Mouse (Mus musculus) brain, embryonic 18.5 days (tissue): ENCODE data around the gene Purb.

Experiments
- DNase-seq: peaks from one replicate; pipeline ENCODE4 v3.0.0-alpha.2; 2012; ENCODE audit warnings: low read depth, low spot score

Purb gene

GRCm38 (mm10) chr11:6475867-6476484 is at the start of gene Purb:
Gene Purb (minus strand): TSS chr11:6475917.
- peak; percentile 77 for DNase-seq

- no peak for DNase-seq
These were observed 49.5 kb upstream of the Purb start for GRCm38 (mm10) chr11:6525241-6525640.

GRCm38 (mm10) chr11:6524880-6525238 is 49.1 kb upstream of the Purb start:
- no peak for DNase-seq

- DNase-seq, result no peak
These were observed 48.6 kb upstream of the Purb start for GRCm38 (mm10) chr11:6524165-6524879.

GRCm38 (mm10) chr11:6523662-6524088 is 48.0 kb upstream of the Purb start:
- DNase-seq, result no peak

- no peak for DNase-seq
These were observed 47.2 kb upstream of the Purb start for GRCm38 (mm10) chr11:6522782-6523525.

- DNase-seq, result no peak
These were observed 44.9 kb upstream of the Purb start, which contains the start of gene Myo1g for GRCm38 (mm10) chr11:6520507-6521173. Gene Myo1g (minus strand): TSS chr11:6520965.

- no peak for DNase-seq
These were observed 43.8 kb upstream of the Purb start for GRCm38 (mm10) chr11:6519491-6520033.

- DNase-seq, result no peak
These were observed 39.1 kb upstream of the Purb start for GRCm38 (mm10) chr11:6514837-6515236.

GRCm38 (mm10) chr11:6508269-6508876 is 32.7 kb upstream of the Purb start:
- no peak for DNase-seq

- no peak for DNase-seq
These were observed 30.8 kb upstream of the Purb start for GRCm38 (mm10) chr11:6506516-6506915.

- DNase-seq, result no peak
These were observed 29.0 kb upstream of the Purb start for GRCm38 (mm10) chr11:6504689-6505088.

GRCm38 (mm10) chr11:6504226-6504625 is 28.5 kb upstream of the Purb start:
- no peak for DNase-seq

GRCm38 (mm10) chr11:6502506-6502905 is 26.8 kb upstream of the Purb start:
- DNase-seq, result no peak

- no peak for DNase-seq
These were observed 21.7 kb upstream of the Purb start for GRCm38 (mm10) chr11:6497311-6497948.

- no peak for DNase-seq
These were observed 14.2 kb upstream of the Purb start for GRCm38 (mm10) chr11:6489691-6490503.

- no peak for DNase-seq
These were observed 13.5 kb upstream of the Purb start for GRCm38 (mm10) chr11:6489257-6489656.

GRCm38 (mm10) chr11:6488041-6488684 is 12.4 kb upstream of the Purb start:
- no peak for DNase-seq

- no peak for DNase-seq
These were observed 11.8 kb upstream of the Purb start for GRCm38 (mm10) chr11:6487496-6487895.
